Mouse (Mus musculus): Measurements from ENCODE around the gene Pla2r1. TPM values are rescaled to one million over a fixed set of nuclear protein-coding genes. Genes with fewer than 3 reads are reported as not detected.
A peak's percentile ranks its signal among the peaks of the same experiment; 100 is the strongest.

Pla2r1 gene
- polyA plus RNA-seq, 1 experiment from 2014 or later = 0.09 TPM

- Histone ChIP-seq H3K4me1 (replicated peaks) (no peaks in the 10 kb centered on the region), H3K27me3 (no peaks in the 10 kb centered on the region), H3K4me2 (no peak overlapping the region), H3K9me3 (replicated peaks) (no peaks in the 10 kb centered on the region), H3K9ac (no peak overlapping the region), H3K27ac (no peak overlapping the region), H3K4me3 (replicated peaks) (no peak overlapping the region), H3K36me3 (no peaks in the 10 kb centered on the region)
- no peak for DNase-seq
- 58% methylated on average over 8 of the region's 8 CpGs for WGBS (ENCODE audit: insufficient replicate concordance)
- ATAC-seq (ENCODE audit: low read depth) = no peak
Measured at GRCm38 (mm10) chr2:60430315-60431021, 122.6 kb downstream of the Pla2r1 start.

GRCm38 (mm10) chr2:60418075-60418474, 135.0 kb downstream of the Pla2r1 start:
- H3K27ac ChIP-seq = no peak overlapping the region
- DNase-seq = peak; percentile 59
- 2% methylated on average over 6 of the region's 6 CpGs for WGBS (ENCODE audit: insufficient replicate concordance)
- no peak overlapping the region for H3K4me2 ChIP-seq
- H3K9me3 ChIP-seq (replicated peaks) = no peaks in the 10 kb centered on the region
- no peaks in the 10 kb centered on the region for H3K4me1 ChIP-seq (replicated peaks)
- no peaks in the 10 kb centered on the region for H3K36me3 ChIP-seq
- no peak overlapping the region for H3K4me3 ChIP-seq (replicated peaks)
- H3K9ac ChIP-seq = no peak overlapping the region
- H3K27me3 ChIP-seq = no peaks in the 10 kb centered on the region
- ATAC-seq (ENCODE audit: low read depth) = peak; percentile 73

- H3K27ac ChIP-seq = peak overlapping the region; percentile 13; the same call in 1 of the 2 replicates
- no peak overlapping the region for H3K4me3 ChIP-seq (replicated peaks)
- H3K4me2 ChIP-seq = no peak overlapping the region
- H3K4me1 ChIP-seq (replicated peaks) = peaks cover 3% of the 10 kb centered on the region; the same call in 1 of the 2 replicates
- ATAC-seq (ENCODE audit: low read depth) (peak; percentile 54), DNase-seq (no peak)
- H3K27me3 ChIP-seq = no peaks in the 10 kb centered on the region
- no peaks in the 10 kb centered on the region for H3K36me3 ChIP-seq
- no peaks in the 10 kb centered on the region for H3K9me3 ChIP-seq (replicated peaks)
- H3K9ac ChIP-seq = no peak overlapping the region
- 56% methylated on average over 8 of the region's 8 CpGs for WGBS (ENCODE audit: insufficient replicate concordance)
Measured at GRCm38 (mm10) chr2:60414334-60414733, 138.8 kb downstream of the Pla2r1 start.

GRCm38 (mm10) chr2:60413006-60413650, 140.0 kb downstream of the Pla2r1 start:
- no peak overlapping the region for H3K4me3 ChIP-seq (replicated peaks)
- H3K27me3 ChIP-seq = no peaks in the 10 kb centered on the region
- no peak for ATAC-seq (ENCODE audit: low read depth)
- no peaks in the 10 kb centered on the region for H3K9me3 ChIP-seq (replicated peaks)
- no peak overlapping the region for H3K27ac ChIP-seq
- no peak overlapping the region for H3K4me2 ChIP-seq
- DNase-seq = no peak
- no peaks in the 10 kb centered on the region for H3K36me3 ChIP-seq
- H3K4me1 ChIP-seq (replicated peaks) = peaks cover 3% of the 10 kb centered on the region; the same call in 1 of the 2 replicates
- no peak overlapping the region for H3K9ac ChIP-seq
- WGBS (ENCODE audit: insufficient replicate concordance) = 74% methylated on average over 18 of the region's 18 CpGs

GRCm38 (mm10) chr2:60411181-60411580, 141.9 kb downstream of the Pla2r1 start:
- Histone ChIP-seq H3K9ac (no peak overlapping the region), H3K9me3 (replicated peaks) (no peaks in the 10 kb centered on the region), H3K4me3 (replicated peaks) (no peak overlapping the region), H3K27ac (peak overlapping the region; percentile 63), H3K4me2 (no peak overlapping the region), H3K4me1 (replicated peaks) (peaks cover 3% of the 10 kb centered on the region; the same call in 1 of the 2 replicates), H3K27me3 (no peaks in the 10 kb centered on the region), H3K36me3 (no peaks in the 10 kb centered on the region)
- ATAC-seq (ENCODE audit: low read depth) (no peak), DNase-seq (no peak)
- WGBS (ENCODE audit: insufficient replicate concordance) = 58% methylated on average over 7 of the region's 7 CpGs

GRCm38 (mm10) chr2:60409989-60410763, 142.9 kb downstream of the Pla2r1 start:
- WGBS (ENCODE audit: insufficient replicate concordance) = 54% methylated on average over 11 of the region's 11 CpGs
- H3K27ac ChIP-seq = peak overlapping the region; percentile 51
- peaks cover 3% of the 10 kb centered on the region; the same call in 1 of the 2 replicates for H3K4me1 ChIP-seq (replicated peaks)
- H3K4me3 ChIP-seq (replicated peaks) = no peak overlapping the region
- peak; percentile 76 for ATAC-seq (ENCODE audit: low read depth)
- no peak overlapping the region for H3K9ac ChIP-seq
- H3K27me3 ChIP-seq = no peaks in the 10 kb centered on the region
- H3K36me3 ChIP-seq = no peaks in the 10 kb centered on the region
- no peak for DNase-seq
- H3K9me3 ChIP-seq (replicated peaks) = no peaks in the 10 kb centered on the region
- no peak overlapping the region for H3K4me2 ChIP-seq

GRCm38 (mm10) chr2:60409194-60409593, 143.9 kb downstream of the Pla2r1 start:
- no peak overlapping the region for H3K4me2 ChIP-seq
- ATAC-seq (ENCODE audit: low read depth) (no peak), DNase-seq (no peak)
- H3K27me3 ChIP-seq = no peaks in the 10 kb centered on the region
- no peaks in the 10 kb centered on the region for H3K36me3 ChIP-seq
- H3K4me3 ChIP-seq (replicated peaks) = no peak overlapping the region
- 78% methylated on average over 6 of the region's 6 CpGs for WGBS (ENCODE audit: insufficient replicate concordance)
- no peaks in the 10 kb centered on the region for H3K9me3 ChIP-seq (replicated peaks)
- peaks cover 3% of the 10 kb centered on the region; the same call in 1 of the 2 replicates for H3K4me1 ChIP-seq (replicated peaks)
- no peak overlapping the region for H3K9ac ChIP-seq
- no peak overlapping the region for H3K27ac ChIP-seq

- DNase-seq (no peak), ATAC-seq (ENCODE audit: low read depth) (no peak)
- Histone ChIP-seq H3K4me2 (no peak overlapping the region), H3K36me3 (no peaks in the 10 kb centered on the region), H3K4me3 (replicated peaks) (no peak overlapping the region), H3K27ac (no peak overlapping the region), H3K9me3 (replicated peaks) (no peaks in the 10 kb centered on the region), H3K4me1 (replicated peaks) (peaks cover 3% of the 10 kb centered on the region; the same call in 1 of the 2 replicates), H3K9ac (no peak overlapping the region), H3K27me3 (no peaks in the 10 kb centered on the region)
- 47% methylated on average over 2 of the region's 2 CpGs for WGBS (ENCODE audit: insufficient replicate concordance)
Measured at GRCm38 (mm10) chr2:60407387-60407786, 145.7 kb downstream of the Pla2r1 start.

GRCm38 (mm10) chr2:60405431-60405830, 147.7 kb downstream of the Pla2r1 start:
- ATAC-seq (ENCODE audit: low read depth) = no peak
- H3K4me3 ChIP-seq (replicated peaks) = no peak overlapping the region
- 66% methylated on average over 5 of the region's 5 CpGs for WGBS (ENCODE audit: insufficient replicate concordance)
- H3K9me3 ChIP-seq (replicated peaks) = no peaks in the 10 kb centered on the region
- no peak overlapping the region for H3K9ac ChIP-seq
- DNase-seq = no peak
- no peaks in the 10 kb centered on the region for H3K27me3 ChIP-seq
- no peaks in the 10 kb centered on the region for H3K36me3 ChIP-seq
- H3K27ac ChIP-seq = no peak overlapping the region
- no peak overlapping the region for H3K4me2 ChIP-seq
- H3K4me1 ChIP-seq (replicated peaks) = 0 out of 2 replicates have a peak, but pooled peaks cover 3% of the 10 kb centered on the region

- Histone ChIP-seq H3K36me3 (no peaks in the 10 kb centered on the region), H3K27ac (no peak overlapping the region), H3K4me1 (replicated peaks) (0 out of 2 replicates have a peak, but pooled peaks cover 3% of the 10 kb centered on the region), H3K27me3 (no peaks in the 10 kb centered on the region), H3K4me2 (no peak overlapping the region), H3K9me3 (replicated peaks) (no peaks in the 10 kb centered on the region), H3K9ac (no peak overlapping the region), H3K4me3 (replicated peaks) (no peak overlapping the region)
- no peak for DNase-seq
- WGBS (ENCODE audit: insufficient replicate concordance) = 70% methylated on average over 7 of the region's 7 CpGs
- ATAC-seq (ENCODE audit: low read depth) = no peak
Measured at GRCm38 (mm10) chr2:60404763-60405162, 148.3 kb downstream of the Pla2r1 start.

GRCm38 (mm10) chr2:60401694-60402093, 151.4 kb downstream of the Pla2r1 start:
- DNase-seq (no peak), ATAC-seq (ENCODE audit: low read depth) (no peak)
- H3K4me3 ChIP-seq (replicated peaks) = no peak overlapping the region
- no peaks in the 10 kb centered on the region for H3K9me3 ChIP-seq (replicated peaks)
- H3K4me2 ChIP-seq = no peak overlapping the region
- no peaks in the 10 kb centered on the region for H3K27me3 ChIP-seq
- H3K36me3 ChIP-seq = no peaks in the 10 kb centered on the region
- no peak overlapping the region for H3K9ac ChIP-seq
- H3K4me1 ChIP-seq (replicated peaks) = 0 out of 2 replicates have a peak, but pooled peaks cover 3% of the 10 kb centered on the region
- 48% methylated on average over 5 of the region's 5 CpGs for WGBS (ENCODE audit: insufficient replicate concordance)
- no peak overlapping the region for H3K27ac ChIP-seq

Data from liver, embryonic 13.5 days (tissue).